Mouse (Mus musculus) CH12.LX (cell line): Measurements from ENCODE around the gene Zranb3. TPM values are rescaled to one million over a fixed set of nuclear protein-coding genes. Genes with fewer than 3 reads are reported as not detected.

ENCODE experiments used
- DNase-seq: peaks from one replicate; pipeline ENCODE4 v3.0.0-alpha.2; 2013; ENCODE audit errors: extremely low read depth
- H3K27ac ChIP-seq: 2 replicates; pipeline ENCODE4 v1.5.1; 2012; ENCODE audit warnings: low read depth, mild to moderate bottlenecking, control low read depth, moderate library complexity; ENCODE audit not compliant: insufficient read depth
- H3K27me3 ChIP-seq: replicated peaks from 2 replicates; pipeline ENCODE3; 2012; ENCODE audit warnings: inconsistent platforms
- H3K36me3 ChIP-seq, 2 experiments: replicated peaks in 1 of 2; 2 replicates each; pipeline versions ENCODE3 to v1.6.1; 2012; ENCODE audit warnings: inconsistent platforms in 1 of 2, low read length in 1 of 2, mild to moderate bottlenecking in 1 of 2, mixed read lengths in 1 of 2, moderate library complexity in 1 of 2; ENCODE audit not compliant: control insufficient read depth in 1 of 2, insufficient read depth in 1 of 2
- H3K4me1 ChIP-seq, 2 experiments: 2 replicates each; pipeline ENCODE4 v1.6.1; 2012; ENCODE audit warnings: inconsistent platforms in 1 of 2, moderate library complexity in 1 of 2; ENCODE audit not compliant: insufficient read depth in 2 of 2, control insufficient read depth in 1 of 2
- H3K4me2 ChIP-seq: 2 replicates; pipeline ENCODE4 v1.6.1; 2012; ENCODE audit warnings: low read depth, mild to moderate bottlenecking, control low read depth; ENCODE audit not compliant: poor library complexity, insufficient read depth, severe bottlenecking
- H3K4me3 ChIP-seq, 3 experiments: fragments of 150-350 bp in 1 of 3; sonication (generic) in 1 of 3; replicated peaks in 1 of 3; 2 replicates each; pipeline versions ENCODE3 to v1.5.1; 2011 to 2012; ENCODE audit warnings: low read depth in 2 of 3, low read length in 2 of 3, mild to moderate bottlenecking in 2 of 3, moderate library complexity in 2 of 3, control low read depth in 1 of 3, improper control_type of control experiment in 1 of 3, inconsistent platforms in 1 of 3, mixed read lengths in 1 of 3; ENCODE audit not compliant: poor library complexity in 1 of 3
- H3K79me2 ChIP-seq: replicated peaks from 2 replicates; pipeline ENCODE4 v1.6.1; 2012; ENCODE audit warnings: mild to moderate bottlenecking, moderate library complexity; ENCODE audit not compliant: control insufficient read depth, poor library complexity, insufficient read depth, severe bottlenecking; ENCODE audit errors: extremely low read depth
- H3K9ac ChIP-seq: 2 replicates; pipeline ENCODE4 v1.6.1; 2012; ENCODE audit warnings: low read depth, mild to moderate bottlenecking, control low read depth, moderate library complexity; ENCODE audit not compliant: insufficient read depth
- H3K9me3 ChIP-seq: replicated peaks from 2 replicates; pipeline ENCODE3; 2012; ENCODE audit warnings: low read length, inconsistent platforms, mixed read lengths
- BHLHE40 ChIP-seq: IDR thresholded peaks from 2 replicates; pipeline ENCODE4 v1.6.1; 2011; ENCODE audit warnings: mild to moderate bottlenecking, low read depth, low read length, improper control_type of control experiment
- CHD1 ChIP-seq: IDR thresholded peaks from 2 replicates; pipeline ENCODE4 v1.6.1; 2012; ENCODE audit warnings: low read depth, low read length, improper control_type of control experiment, inconsistent platforms
- CTCF ChIP-seq, 2 experiments: IDR thresholded peaks in 1 of 2; conservative IDR thresholded peaks in 1 of 2; 2 replicates each; pipeline ENCODE4 v1.5.1; 2011 to 2012; ENCODE audit warnings: low read depth in 2 of 2, low read length in 2 of 2, improper control_type of control experiment in 1 of 2, inconsistent platforms in 1 of 2, mild to moderate bottlenecking in 1 of 2, moderate library complexity in 1 of 2
- ETS1 ChIP-seq: conservative IDR thresholded peaks from 2 replicates; pipeline ENCODE4 v1.6.1; 2012; ENCODE audit warnings: low read depth, mild to moderate bottlenecking, inconsistent platforms, low read length, improper control_type of control experiment, moderate library complexity
- HCFC1 ChIP-seq: IDR thresholded peaks from 2 replicates; pipeline ENCODE4 v1.6.1; 2012; ENCODE audit warnings: low read depth, mild to moderate bottlenecking, inconsistent platforms, low read length, improper control_type of control experiment
- KAT2A ChIP-seq: IDR thresholded peaks from 2 replicates; pipeline ENCODE4 v1.6.1; 2012; ENCODE audit warnings: low read length, improper control_type of control experiment, inconsistent platforms; ENCODE audit not compliant: insufficient replicate concordance
- MXI1 ChIP-seq: IDR thresholded peaks from 2 replicates; pipeline ENCODE4 v1.6.1; 2011; ENCODE audit warnings: mild to moderate bottlenecking, low read depth, low read length, improper control_type of control experiment
- MYC ChIP-seq: IDR thresholded peaks from 2 replicates; pipeline ENCODE4 v1.6.1; 2011; ENCODE audit warnings: low read depth, mild to moderate bottlenecking, improper control_type of control experiment, low read length
- NELFE ChIP-seq: IDR thresholded peaks from 2 replicates; pipeline ENCODE4 v1.6.1; 2011; ENCODE audit warnings: low read depth, low read length, improper control_type of control experiment
- POLR2A ChIP-seq: IDR thresholded peaks from 2 replicates; pipeline ENCODE4 v1.6.1; 2011; ENCODE audit warnings: low read depth, mild to moderate bottlenecking, improper control_type of control experiment, low read length
- POLR2AphosphoS2 ChIP-seq: IDR thresholded peaks from 2 replicates; pipeline ENCODE4 v1.6.1; 2011; ENCODE audit warnings: low read depth, low read length, improper control_type of control experiment
- RCOR1 ChIP-seq: conservative IDR thresholded peaks from 2 replicates; pipeline ENCODE4 v1.6.1; 2012; ENCODE audit warnings: low read depth, mild to moderate bottlenecking, inconsistent platforms, low read length, improper control_type of control experiment
- UBTF ChIP-seq: IDR thresholded peaks from 2 replicates; pipeline ENCODE4 v1.6.1; 2012; ENCODE audit warnings: low read depth, mild to moderate bottlenecking, inconsistent platforms, low read length, improper control_type of control experiment, moderate library complexity
- USF2 ChIP-seq: conservative IDR thresholded peaks from 2 replicates; pipeline ENCODE4 v1.6.1; 2011; ENCODE audit warnings: low read depth, low read length, improper control_type of control experiment
- ZKSCAN1 ChIP-seq: IDR thresholded peaks from 2 replicates; pipeline ENCODE4 v1.6.1; 2012; ENCODE audit warnings: low read depth, inconsistent platforms, low read length, improper control_type of control experiment, borderline replicate concordance
- ZNF384 ChIP-seq: IDR thresholded peaks from 2 replicates; pipeline ENCODE4 v1.6.1; 2012; ENCODE audit warnings: low read depth, low read length, improper control_type of control experiment, inconsistent platforms
- dilution Hi-C: fragments of 300-500 bp; cut with MboI; formaldehyde crosslinking; loops from 2 replicates; pipeline ENCODE4 v1.14.3; 2020; ENCODE audit warnings: low sequenced_read_pairs; ENCODE audit not compliant: extremely low pct_unique_long_range_greater_than_20kb, extremely low pct_ligation_motif_present
- in situ Hi-C: fragments of 300-500 bp; cut with MboI; formaldehyde crosslinking; loops from 3 replicates; pipeline ENCODE4 v1.14.3; 2019; ENCODE audit warnings: low sequenced_read_pairs, low pct_ligation_motif_present, low pct_unique_long_range_greater_than_20kb, mixed read lengths
- polyA plus RNA-seq: library from polyadenylated mRNA; unstranded; fragments of >175 nt; gene quantifications from 2 replicates; pipeline ENCODE4 v1.2.1, GENCODE M21; 2012; ENCODE audit warnings: low read depth; ENCODE audit not compliant: insufficient read length
- total RNA-seq, 2 experiments: library from RNA; depleted of rRNA; stranded (reverse); fragments of 300-350 nt in 1 of 2; fragments of >200 nt in 1 of 2; gene quantifications; 2 replicates each; pipeline ENCODE4 v1.2.3; 2012 to 2014

The Zranb3 gene
- total and polyA plus RNA-seq, 3 experiments = 9.9 to 13.6 (median 12.4) TPM

DNA sequence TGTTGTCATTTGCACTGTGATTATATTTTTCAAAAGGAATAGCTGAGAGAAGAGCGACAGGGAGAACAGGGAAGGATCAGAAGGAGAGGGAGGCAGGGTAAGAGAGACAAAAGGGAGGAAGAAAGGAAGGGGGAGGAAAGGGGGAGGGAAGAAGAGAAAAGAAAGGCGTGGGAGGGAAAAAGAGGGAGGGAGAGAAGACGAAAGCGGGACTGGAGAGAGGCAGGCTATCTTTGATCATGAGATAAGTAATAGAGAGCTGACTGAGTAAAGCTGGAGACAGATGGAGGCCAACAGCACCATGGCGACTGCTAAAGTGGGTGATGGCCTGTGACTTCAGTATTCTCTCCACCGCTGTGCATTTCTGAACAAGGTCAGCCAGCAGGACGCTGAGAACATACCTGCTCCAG is 143.5 kb downstream of the Zranb3 start:
- Histone ChIP-seq H3K4me1 (no peaks in the 10 kb centered on the region), H3K4me3 (no peak overlapping the region), H3K4me2 (no peak overlapping the region), H3K79me2 (no peaks in the 10 kb centered on the region), H3K36me3 (peaks cover 12 to 70% of the 10 kb centered on the region in 2 experiments), H3K27me3 (no peaks in the 10 kb centered on the region), H3K27ac (no peak overlapping the region), H3K9me3 (no peaks in the 10 kb centered on the region), H3K9ac (no peak overlapping the region)
- no peak for TF ChIP-seq USF2
- no peak for TF ChIP-seq POLR2AphosphoS2
- TF ChIP-seq RCOR1 = no peak
- TF ChIP-seq ZNF384 = no peak
- TF ChIP-seq MXI1 = no peak
- no peak for TF ChIP-seq HCFC1
- no peak for TF ChIP-seq ZKSCAN1
- no peak for TF ChIP-seq KAT2A
- TF ChIP-seq BHLHE40 = no peak
- in situ Hi-C loops = no loop called here
- no peak for DNase-seq
- dilution Hi-C loops = no loop called here

DNA sequence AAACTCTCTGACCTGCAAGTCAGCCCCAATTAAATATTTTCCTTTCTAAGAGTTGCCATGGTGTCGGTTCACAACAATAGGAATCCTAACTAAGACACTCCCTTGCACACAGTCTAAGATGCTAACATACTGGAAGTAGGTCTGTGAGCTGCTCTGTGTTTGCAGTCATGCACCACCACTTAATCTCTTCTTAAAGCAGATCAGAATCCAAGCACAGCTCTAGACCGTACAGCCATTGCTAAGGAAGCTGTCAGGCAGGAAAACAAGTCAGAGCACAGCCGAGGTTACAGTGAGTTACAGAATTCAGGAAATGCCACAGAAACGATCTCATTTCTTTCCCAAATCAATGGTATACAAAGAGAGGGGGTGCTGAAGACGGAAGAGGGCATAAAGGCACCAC is 144.0 kb downstream of the Zranb3 start:
- Histone ChIP-seq H3K27me3 (no peaks in the 10 kb centered on the region), H3K4me1 (no peaks in the 10 kb centered on the region), H3K4me2 (no peak overlapping the region), H3K9me3 (no peaks in the 10 kb centered on the region), H3K79me2 (no peaks in the 10 kb centered on the region), H3K4me3 (no peak overlapping the region), H3K36me3 (peaks cover 13 to 68% of the 10 kb centered on the region in 2 experiments), H3K9ac (no peak overlapping the region), H3K27ac (no peak overlapping the region)
- DNase-seq = no peak
- dilution Hi-C loops = no loop called here
- in situ Hi-C loops = no loop called here
- TF ChIP-seq POLR2A = no peak
- TF ChIP-seq CHD1 = no peak
- TF ChIP-seq ETS1 = no peak
- no peak for TF ChIP-seq HCFC1
- TF ChIP-seq MYC = no peak
- no peak for TF ChIP-seq UBTF
- TF ChIP-seq BHLHE40 = no peak
- TF ChIP-seq USF2 = no peak
- TF ChIP-seq CTCF (conservative IDR thresholded peaks at IDR 0.05 in 1 of 2, IDR thresholded peaks at IDR 0.05 in 1 of 2; ENCODE audit: low read depth in 2 of 2, low read length in 2 of 2) = no peak
- TF ChIP-seq NELFE = no peak
